Mouse (Mus musculus) spleen, adult 2 months (tissue): Measurements from ENCODE around the gene Megf9. TPM values are rescaled to one million over a fixed set of nuclear protein-coding genes. Genes with fewer than 3 reads are reported as not detected.

Experiments used
- DNase-seq, 2 experiments: peaks; one replicate each; pipeline versions ENCODE4 v3.0.0 to v3.0.0-alpha.2; 2012 to 2021; ENCODE audit warnings: low spot score in 2 of 2, low read depth in 1 of 2
- H3K27ac ChIP-seq: fragments of 200-500 bp; 2 replicates; pipeline ENCODE4 v1.5.1; 2012; ENCODE audit warnings: low read length, inconsistent platforms; ENCODE audit not compliant: insufficient read depth
- H3K27me3 ChIP-seq: fragments of 200-500 bp; 2 replicates; pipeline ENCODE4 v1.6.1; 2012; ENCODE audit warnings: mild to moderate bottlenecking, moderate library complexity, low read length, inconsistent platforms; ENCODE audit not compliant: control insufficient read depth, insufficient read depth
- H3K36me3 ChIP-seq: fragments of 200-500 bp; 2 replicates; pipeline ENCODE4 v1.6.1; 2012; ENCODE audit warnings: mild to moderate bottlenecking, low read length, inconsistent platforms; ENCODE audit not compliant: control insufficient read depth, insufficient read depth
- H3K4me1 ChIP-seq: fragments of 200-500 bp; 2 replicates; pipeline ENCODE4 v1.6.1; 2011; ENCODE audit warnings: inconsistent platforms; ENCODE audit not compliant: control insufficient read depth, insufficient read depth, insufficient read length
- H3K4me3 ChIP-seq: fragments of 200-500 bp; 2 replicates; pipeline ENCODE4 v1.5.1; 2011; ENCODE audit warnings: mild to moderate bottlenecking, inconsistent platforms; ENCODE audit not compliant: insufficient read depth, insufficient read length; ENCODE audit errors: extremely low read depth
- CTCF ChIP-seq: fragments of 200-500 bp; IDR thresholded peaks from 2 replicates; pipeline ENCODE4 v1.5.1; 2011; ENCODE audit warnings: mild to moderate bottlenecking, inconsistent platforms; ENCODE audit not compliant: insufficient read depth, insufficient read length, insufficient replicate concordance; ENCODE audit errors: extremely low read depth
- POLR2A ChIP-seq: fragments of 200-500 bp; IDR thresholded peaks from 2 replicates; pipeline ENCODE4 v1.6.1; 2011; ENCODE audit warnings: low read depth, low read length, inconsistent platforms
- WGBS: fragments of 180-500 bp; shearing (Covaris S2); methylation state at CpG from one replicate; pipeline ENCODE4 v1.1.7; 2018; 5-methylcytosine and 5-hydroxymethylcytosine counted together
- polyA plus RNA-seq: library from polyadenylated mRNA; depleted of rRNA; stranded (reverse); fragments of >200 nt; gene quantifications from 2 replicates; pipeline ENCODE4 v1.2.3, GENCODE M21; 2012

Megf9 gene
- polyA plus RNA-seq, 1 experiment, result 4.1 TPM

DNA sequence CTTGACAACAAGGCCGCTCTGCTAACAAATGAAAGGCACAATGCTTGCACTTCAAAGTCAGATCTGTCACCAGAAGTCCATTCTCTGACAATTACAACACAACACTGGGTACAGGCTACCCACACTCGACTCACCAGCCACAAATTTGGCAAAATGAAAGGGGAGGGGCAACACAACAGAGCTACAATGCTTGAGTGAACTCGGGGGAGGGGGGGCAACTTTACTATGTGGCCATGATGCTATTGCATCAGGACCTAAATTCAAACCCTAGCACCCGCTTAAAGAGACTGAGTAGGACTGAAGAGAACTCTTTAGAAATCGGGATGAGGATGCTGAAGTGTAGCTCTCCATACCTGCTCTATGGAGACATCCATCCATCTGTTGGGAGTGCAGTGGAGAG is 135.3 kb downstream of the Megf9 start:
- peaks cover 4% of the 10 kb centered on the region for H3K36me3 ChIP-seq
- H3K27me3 ChIP-seq, result no peaks in the 10 kb centered on the region
- H3K4me3 ChIP-seq, result no peak overlapping the region
- H3K4me1 ChIP-seq, result no peaks in the 10 kb centered on the region
- DNase-seq, result no peak
- H3K27ac ChIP-seq, result no peak overlapping the region
- no peak for TF ChIP-seq CTCF
- no peak for TF ChIP-seq POLR2A
- 86% methylated on average over 5 of the region's 5 CpGs for WGBS

DNA sequence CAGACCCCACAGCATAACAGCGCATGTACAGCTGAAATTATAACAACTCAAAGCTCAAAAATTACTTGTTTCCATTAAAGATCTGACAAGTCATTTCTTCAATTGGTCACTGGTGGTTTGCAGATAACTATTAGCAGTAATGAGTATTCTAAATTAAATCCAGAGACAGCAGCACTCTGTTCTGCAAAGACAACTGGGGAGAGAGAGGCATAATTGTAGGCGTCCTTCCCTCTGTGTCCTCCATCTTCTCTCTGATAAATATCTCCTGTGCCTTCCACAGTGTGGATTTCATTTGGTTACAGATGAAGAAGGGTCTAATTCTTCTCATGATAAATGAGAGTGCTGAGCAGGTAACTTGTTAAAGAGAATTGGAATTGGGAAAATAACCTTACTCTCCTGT is 135.7 kb downstream of the Megf9 start:
- H3K36me3 ChIP-seq, result peaks cover 4% of the 10 kb centered on the region
- TF ChIP-seq CTCF (no peak), POLR2A (no peak)
- no peaks in the 10 kb centered on the region for H3K27me3 ChIP-seq
- WGBS, result 96% methylated on average over 2 of the region's 2 CpGs
- no peak for DNase-seq
- no peaks in the 10 kb centered on the region for H3K4me1 ChIP-seq
- no peak overlapping the region for H3K4me3 ChIP-seq
- H3K27ac ChIP-seq, result no peak overlapping the region

- Histone ChIP-seq H3K4me1 (no peaks in the 10 kb centered on the region), H3K27ac (no peak overlapping the region), H3K36me3 (peaks cover 4% of the 10 kb centered on the region), H3K27me3 (no peaks in the 10 kb centered on the region), H3K4me3 (no peak overlapping the region)
- TF ChIP-seq CTCF, result no peak
- TF ChIP-seq POLR2A, result no peak
- 88% methylated on average over 4 of the region's 4 CpGs for WGBS
- no peak for DNase-seq
These were observed 136.7 kb downstream of the Megf9 start for GRCm38 (mm10) chr4:70398088-70398487.

DNA sequence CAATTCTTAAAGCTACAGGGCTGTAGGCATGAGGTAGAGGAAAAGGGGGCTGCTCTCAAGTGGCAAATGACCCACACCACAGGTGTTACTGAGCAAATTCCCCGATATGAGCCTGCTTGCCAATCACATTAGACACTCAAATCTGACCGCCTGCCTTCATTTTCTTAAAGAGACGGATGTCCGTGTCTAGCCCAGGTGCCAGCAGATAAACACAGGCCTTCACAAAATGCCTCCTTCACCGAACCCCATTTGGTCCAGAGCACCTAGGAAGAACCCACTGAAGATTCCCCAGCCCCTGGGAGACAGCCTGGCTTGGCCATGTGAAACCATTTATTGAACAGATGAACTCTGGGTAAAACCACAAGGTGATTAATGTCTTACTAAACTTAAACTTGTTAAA is 138.1 kb downstream of the Megf9 start:
- 93% methylated on average over 5 of the region's 5 CpGs for WGBS
- TF ChIP-seq CTCF, result no peak
- no peak for TF ChIP-seq POLR2A
- H3K4me1 ChIP-seq, result no peaks in the 10 kb centered on the region

GRCm38 (mm10) chr4:70394736-70395135 is 140.1 kb downstream of the Megf9 start:
- DNase-seq, result no peak
- no peak for TF ChIP-seq POLR2A
- TF ChIP-seq CTCF, result no peak
- Histone ChIP-seq H3K27me3 (no peaks in the 10 kb centered on the region), H3K4me1 (no peaks in the 10 kb centered on the region), H3K36me3 (peaks cover 2% of the 10 kb centered on the region), H3K4me3 (no peak overlapping the region), H3K27ac (no peak overlapping the region)
- 91% methylated on average over 2 of the region's 2 CpGs for WGBS

More for the DNA sequence above, 138.1 kb downstream of the Megf9 start:
- no peak for DNase-seq
- Histone ChIP-seq H3K4me3 (no peak overlapping the region), H3K27ac (no peak overlapping the region), H3K36me3 (peaks cover 2% of the 10 kb centered on the region), H3K27me3 (no peaks in the 10 kb centered on the region)

- Histone ChIP-seq H3K4me1 (no peaks in the 10 kb centered on the region), H3K4me3 (no peak overlapping the region), H3K36me3 (no peaks in the 10 kb centered on the region), H3K27me3 (no peaks in the 10 kb centered on the region), H3K27ac (no peak overlapping the region)
- WGBS, result 91% methylated on average over 11 of the region's 11 CpGs
- no peak for DNase-seq
- TF ChIP-seq POLR2A (no peak), CTCF (no peak)
These were observed 142.9 kb downstream of the Megf9 start for GRCm38 (mm10) chr4:70391760-70392372.

- H3K36me3 ChIP-seq, result no peaks in the 10 kb centered on the region
- no peaks in the 10 kb centered on the region for H3K27me3 ChIP-seq
- DNase-seq, result no peak
- 96% methylated on average over 9 of the region's 9 CpGs for WGBS
- no peak overlapping the region for H3K4me3 ChIP-seq
- H3K4me1 ChIP-seq, result no peaks in the 10 kb centered on the region
- no peak for TF ChIP-seq POLR2A
- TF ChIP-seq CTCF, result no peak
- no peak overlapping the region for H3K27ac ChIP-seq
These were observed 143.7 kb downstream of the Megf9 start for GRCm38 (mm10) chr4:70391073-70391472.

GRCm38 (mm10) chr4:70386206-70386605 is 148.6 kb downstream of the Megf9 start:
- no peak overlapping the region for H3K4me3 ChIP-seq
- no peak for DNase-seq
- no peak overlapping the region for H3K27ac ChIP-seq
- no peaks in the 10 kb centered on the region for H3K27me3 ChIP-seq
- WGBS, result 96% methylated on average over 5 of the region's 5 CpGs
- H3K36me3 ChIP-seq, result no peaks in the 10 kb centered on the region
- H3K4me1 ChIP-seq, result no peaks in the 10 kb centered on the region
- no peak for TF ChIP-seq CTCF
- TF ChIP-seq POLR2A, result no peak
